Mouse (Mus musculus) embryonic facial prominence, embryonic 11.5 days (tissue): Measurements from ENCODE around the gene Ppp3r1. TPM values are rescaled to one million over a fixed set of nuclear protein-coding genes. Genes with fewer than 3 reads are reported as not detected.
A peak's percentile ranks its signal among the peaks of the same experiment; 100 is the strongest.
"Not testable (repeated sequence)": the region's sequence is repeated elsewhere in the genome, so short reads cannot be mapped to it uniquely, and the experiment has no call there.

Experiments used
- ATAC-seq: fragments of 200-750 bp; cut with Nextera tagmentation; replicated peaks from 2 replicates; pipeline ENCODE4 v1.8.0; 2017; ENCODE audit warnings: low read depth; ENCODE audit not compliant: insufficient number of reproducible peaks, low FRiP score, low TSS enrichment
- DNase-seq: peaks from one replicate; pipeline ENCODE4 v3.0.0-alpha.2; 2015; ENCODE audit warnings: low spot score
- H3K27ac ChIP-seq: fragments of 300-500 bp; sonication (generic); replicated peaks from 2 replicates; pipeline ENCODE4 v1.5.1; 2014; ENCODE audit warnings: mild to moderate bottlenecking, low read depth, low read length, control low read depth
- H3K27me3 ChIP-seq: fragments of 300-500 bp; sonication (generic); 2 replicates; pipeline ENCODE4 v1.6.1; 2014; ENCODE audit warnings: mild to moderate bottlenecking, low read length, moderate library complexity, mixed read lengths; ENCODE audit not compliant: control insufficient read depth, insufficient read depth
- H3K36me3 ChIP-seq: fragments of 300-500 bp; sonication (generic); replicated peaks from 2 replicates; pipeline ENCODE4 v1.6.1; 2014; ENCODE audit warnings: low read depth, mild to moderate bottlenecking, low read length, moderate library complexity, mixed read lengths; ENCODE audit not compliant: control insufficient read depth, insufficient read depth
- H3K4me1 ChIP-seq: fragments of 300-500 bp; sonication (generic); 2 replicates; pipeline ENCODE4 v1.6.1; 2014; ENCODE audit warnings: low read length, mixed read lengths; ENCODE audit not compliant: control insufficient read depth, insufficient read depth
- H3K4me2 ChIP-seq: fragments of 300-500 bp; sonication (generic); 2 replicates; pipeline ENCODE4 v1.6.1; 2014; ENCODE audit warnings: low read depth, mild to moderate bottlenecking, control low read depth, low read length, moderate library complexity
- H3K4me3 ChIP-seq: fragments of 300-500 bp; sonication (generic); 2 replicates; pipeline ENCODE4 v1.5.1; 2014; ENCODE audit warnings: low read depth, low read length, control low read depth
- H3K9ac ChIP-seq: fragments of 300-500 bp; sonication (generic); replicated peaks from 2 replicates; pipeline ENCODE4 v1.6.1; 2014; ENCODE audit warnings: mild to moderate bottlenecking, control low read depth, low read length
- H3K9me3 ChIP-seq: fragments of 300-500 bp; sonication (generic); replicated peaks from 2 replicates; pipeline ENCODE4 v1.6.1; 2016; ENCODE audit warnings: mild to moderate bottlenecking, low read length, inconsistent platforms, mixed read lengths; ENCODE audit not compliant: control insufficient read depth
- WGBS: fragments of 180-500 bp; shearing (Covaris S2); extraction: QIAGEN DNeasy Blood & Tissue Kit; methylation state at CpG from one replicate; pipeline ENCODE4 v1.1.7; 2014; 5-methylcytosine and 5-hydroxymethylcytosine counted together
- polyA plus RNA-seq: library from polyadenylated mRNA; unstranded; fragments of >200 nt; fragmentation: Nextera tagmentation; extraction: Ambion mirVana; gene quantifications from 2 replicates; pipeline ENCODE4 v1.2.1, GENCODE M21; 2014

Gene Ppp3r1
- polyA plus RNA-seq, 1 experiment from 2014 or later = 93.5 TPM

- peak within 1 kb of the TSS; percentile 83 for H3K9ac ChIP-seq
- no peaks in the 10 kb centered on the region for H3K27me3 ChIP-seq
- peak within 1 kb of the TSS; percentile 84 for H3K4me3 ChIP-seq
- no peaks in the 10 kb centered on the region; the same call in 1 of the 2 replicates for H3K36me3 ChIP-seq
- no peaks in the 10 kb centered on the region for H3K9me3 ChIP-seq
- DNase-seq = peak; percentile 97
- WGBS = under 1% methylated on average over 65 of the region's 65 CpGs
- H3K4me2 ChIP-seq = peak within 1 kb of the TSS; percentile 51
- no peaks in the 10 kb centered on the region for H3K4me1 ChIP-seq
- peak; percentile 98 for ATAC-seq
- H3K27ac ChIP-seq = peak within 1 kb of the TSS; percentile 59
Observed at GRCm38 (mm10) chr11:17211258-17212140, 52.4 kb downstream of the Ppp3r1 start, which contains the start of gene Pno1. Gene Pno1 (minus strand): TSS chr11:17211568.

- Histone ChIP-seq H3K4me3 (peak overlapping the region; percentile 84), H3K4me2 (peak overlapping the region; percentile 51), H3K9ac (peak overlapping the region; percentile 83), H3K27me3 (no peaks in the 10 kb centered on the region), H3K9me3 (no peaks in the 10 kb centered on the region), H3K4me1 (no peaks in the 10 kb centered on the region), H3K36me3 (no peaks in the 10 kb centered on the region; the same call in 1 of the 2 replicates), H3K27ac (no peak overlapping the region)
- DNase-seq = no peak
- ATAC-seq = no peak
- whole genome bisulfite sequencing = 2% methylated on average over 10 of the region's 10 CpGs
Observed at GRCm38 (mm10) chr11:17212141-17212495, 53.1 kb downstream of the Ppp3r1 start.

- 73% methylated on average over 5 of the region's 5 CpGs for WGBS
- DNase-seq = no peak
- H3K9ac ChIP-seq = no peak overlapping the region
- no peak overlapping the region for H3K4me3 ChIP-seq
- H3K4me1 ChIP-seq = no peaks in the 10 kb centered on the region
- no peaks in the 10 kb centered on the region for H3K27me3 ChIP-seq
- no peak for ATAC-seq
- H3K36me3 ChIP-seq = no peaks in the 10 kb centered on the region
- H3K9me3 ChIP-seq = no peaks in the 10 kb centered on the region
- no peak overlapping the region for H3K27ac ChIP-seq
- no peak overlapping the region for H3K4me2 ChIP-seq
Observed at GRCm38 (mm10) chr11:17212903-17213509, 53.9 kb downstream of the Ppp3r1 start.

- no peak overlapping the region for H3K4me2 ChIP-seq
- 88% methylated on average over 3 of the region's 3 CpGs for WGBS
Observed at GRCm38 (mm10) chr11:17215475-17215874, 56.4 kb downstream of the Ppp3r1 start.

GRCm38 (mm10) chr11:17221126-17221525 lies 62.1 kb downstream of the Ppp3r1 start:
- Histone ChIP-seq H3K4me1 (no peaks in the 10 kb centered on the region), H3K27ac (no peak overlapping the region), H3K27me3 (no peaks in the 10 kb centered on the region), H3K4me3 (no peak overlapping the region), H3K4me2 (no peak overlapping the region), H3K36me3 (no peaks in the 10 kb centered on the region), H3K9ac (no peak overlapping the region), H3K9me3 (no peaks in the 10 kb centered on the region)
- 91% methylated on average over 8 of the region's 8 CpGs for WGBS
- no peak for DNase-seq
- ATAC-seq = no peak

More at GRCm38 (mm10) chr11:17215475-17215874, 56.4 kb downstream of the Ppp3r1 start:
- no peak overlapping the region for H3K27ac ChIP-seq
- H3K9ac ChIP-seq = no peak overlapping the region
- H3K9me3 ChIP-seq = no peaks in the 10 kb centered on the region
- no peaks in the 10 kb centered on the region for H3K4me1 ChIP-seq
- no peak overlapping the region for H3K4me3 ChIP-seq
- H3K36me3 ChIP-seq = no peaks in the 10 kb centered on the region
- no peaks in the 10 kb centered on the region for H3K27me3 ChIP-seq
- no peak for DNase-seq
- no peak for ATAC-seq

GRCm38 (mm10) chr11:17232792-17233191 lies 73.7 kb downstream of the Ppp3r1 start:
- no peaks in the 10 kb centered on the region for H3K36me3 ChIP-seq
- 63% methylated on average over 5 of the region's 5 CpGs for WGBS
- no peak for ATAC-seq

GRCm38 (mm10) chr11:17236449-17237037 lies 77.5 kb downstream of the Ppp3r1 start:
- no peak overlapping the region for H3K27ac ChIP-seq
- no peak overlapping the region for H3K9ac ChIP-seq
- H3K36me3 ChIP-seq = no peaks in the 10 kb centered on the region
- DNase-seq (no peak), ATAC-seq (no peak)
- no peak overlapping the region for H3K4me3 ChIP-seq
- no peaks in the 10 kb centered on the region for H3K4me1 ChIP-seq
- no peak overlapping the region for H3K4me2 ChIP-seq
- WGBS = 88% methylated on average over 5 of the region's 5 CpGs
- H3K9me3 ChIP-seq = no peaks in the 10 kb centered on the region
- H3K27me3 ChIP-seq = no peaks in the 10 kb centered on the region

More at GRCm38 (mm10) chr11:17232792-17233191, 73.7 kb downstream of the Ppp3r1 start:
- no peak overlapping the region for H3K4me2 ChIP-seq
- no peaks in the 10 kb centered on the region for H3K9me3 ChIP-seq
- no peak overlapping the region for H3K4me3 ChIP-seq
- H3K27me3 ChIP-seq = no peaks in the 10 kb centered on the region
- no peak for DNase-seq
- no peak overlapping the region for H3K9ac ChIP-seq
- no peak overlapping the region for H3K27ac ChIP-seq
- H3K4me1 ChIP-seq = no peaks in the 10 kb centered on the region

GRCm38 (mm10) chr11:17238598-17238997 lies 79.5 kb downstream of the Ppp3r1 start:
- not testable (repeated sequence) for H3K9ac ChIP-seq, H3K27ac ChIP-seq, ATAC-seq, H3K4me2 ChIP-seq, H3K9me3 ChIP-seq, DNase-seq, H3K36me3 ChIP-seq, H3K4me1 ChIP-seq, H3K27me3 ChIP-seq, H3K4me3 ChIP-seq
- WGBS = 87% methylated on average over 5 of the region's 5 CpGs
